Mouse (Mus musculus): Measurements from ENCODE around the gene Elp4.

The Elp4 gene

DNA sequence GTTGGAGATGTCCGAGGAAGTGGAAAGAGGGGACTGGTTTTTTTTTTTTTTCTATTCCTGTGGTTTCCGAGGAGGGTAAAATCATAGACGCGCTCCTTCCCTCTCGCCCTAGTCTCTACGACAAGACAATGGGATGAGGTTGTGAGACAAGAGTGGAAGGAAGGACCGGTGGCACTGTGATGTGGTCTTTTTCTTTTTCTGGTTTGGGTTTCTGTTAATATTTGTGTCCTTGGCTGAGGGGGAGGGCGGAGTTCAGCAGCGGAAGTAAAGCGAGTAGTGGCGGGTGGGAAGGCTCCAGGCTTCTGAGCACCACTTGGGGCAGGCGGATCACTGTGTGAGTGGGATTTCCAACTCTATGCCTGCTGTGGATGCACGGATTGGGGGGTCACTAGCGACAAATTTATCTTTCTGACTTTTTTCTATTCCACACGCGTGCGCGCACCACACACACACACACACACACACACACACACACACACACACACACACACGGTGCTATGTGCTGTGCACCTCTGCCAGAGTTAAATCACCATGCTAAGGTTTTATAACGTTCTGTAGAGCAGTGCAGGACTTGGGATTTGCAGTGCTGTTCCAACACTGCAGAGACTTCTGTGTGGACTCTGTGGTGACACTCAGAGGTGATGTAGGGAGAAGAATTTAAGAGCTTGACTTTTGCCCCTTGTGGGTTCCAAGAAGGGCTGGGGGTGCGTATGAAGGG lies 221.6 kb downstream of the Elp4 start:
- in situ Hi-C loops (cut with MboI, MseI), result no loop called here

DNA sequence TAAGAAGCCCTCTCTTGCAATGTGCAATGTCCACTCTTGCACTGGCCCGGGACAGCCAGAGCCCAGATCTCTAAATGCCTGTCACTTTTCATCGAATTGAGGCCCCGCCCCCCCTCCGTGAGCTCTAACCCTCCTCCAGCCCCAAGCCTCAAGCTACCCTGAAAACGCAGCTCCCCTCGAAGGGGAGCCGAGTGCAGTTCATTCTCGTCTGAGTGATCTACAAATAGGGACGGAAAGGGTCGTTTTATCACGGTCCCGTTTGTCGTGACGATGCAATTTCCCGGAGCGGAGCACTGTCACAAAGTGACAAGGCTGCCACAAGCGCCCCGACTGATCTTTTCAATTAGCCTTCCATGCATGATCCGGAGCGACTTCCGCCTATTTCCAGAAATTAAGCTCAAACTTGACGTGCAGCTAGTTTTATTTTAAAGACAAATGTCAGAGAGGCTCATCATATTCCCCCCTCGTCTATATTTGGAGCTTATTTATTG lies 222.3 kb downstream of the Elp4 start:
- in situ Hi-C loops (cut with MboI, MseI), result no loop called here

DNA sequence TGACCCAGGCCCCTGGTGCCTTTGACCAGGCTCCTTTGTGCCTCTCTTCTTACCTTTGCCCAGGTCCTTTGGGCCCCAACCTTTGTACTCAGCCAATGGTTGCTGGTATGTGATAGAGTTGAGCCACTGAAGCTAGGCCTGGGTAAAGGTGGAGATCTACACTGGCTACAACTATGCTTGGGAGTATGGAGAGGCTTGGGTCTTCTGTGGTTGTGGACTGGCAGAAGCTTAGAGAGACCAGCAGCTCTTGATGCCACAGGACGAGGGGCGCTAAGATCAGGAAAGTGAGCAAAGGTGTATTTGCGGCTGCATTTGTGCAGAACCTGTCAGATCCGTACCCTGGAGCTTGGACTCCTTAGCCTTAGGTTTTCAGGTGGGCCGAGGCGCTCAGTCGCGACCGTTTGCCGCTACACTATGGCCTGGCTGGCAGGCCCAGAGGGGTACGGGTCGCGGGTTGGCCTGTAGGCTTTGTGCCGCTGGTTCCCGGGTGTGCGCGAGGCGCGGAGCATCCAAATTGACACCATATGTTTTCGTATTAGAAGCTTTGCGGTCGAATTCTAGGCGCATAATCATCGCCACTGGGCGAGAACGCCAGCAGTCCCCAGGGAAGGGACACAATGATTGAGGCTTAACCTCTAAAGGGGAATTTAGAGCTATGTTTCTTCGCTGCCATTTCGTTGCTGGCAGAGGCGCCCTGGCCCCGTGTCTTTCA lies 223.2 kb downstream of the Elp4 start:
- in situ Hi-C loops (cut with MboI, MseI), result no loop called here

DNA sequence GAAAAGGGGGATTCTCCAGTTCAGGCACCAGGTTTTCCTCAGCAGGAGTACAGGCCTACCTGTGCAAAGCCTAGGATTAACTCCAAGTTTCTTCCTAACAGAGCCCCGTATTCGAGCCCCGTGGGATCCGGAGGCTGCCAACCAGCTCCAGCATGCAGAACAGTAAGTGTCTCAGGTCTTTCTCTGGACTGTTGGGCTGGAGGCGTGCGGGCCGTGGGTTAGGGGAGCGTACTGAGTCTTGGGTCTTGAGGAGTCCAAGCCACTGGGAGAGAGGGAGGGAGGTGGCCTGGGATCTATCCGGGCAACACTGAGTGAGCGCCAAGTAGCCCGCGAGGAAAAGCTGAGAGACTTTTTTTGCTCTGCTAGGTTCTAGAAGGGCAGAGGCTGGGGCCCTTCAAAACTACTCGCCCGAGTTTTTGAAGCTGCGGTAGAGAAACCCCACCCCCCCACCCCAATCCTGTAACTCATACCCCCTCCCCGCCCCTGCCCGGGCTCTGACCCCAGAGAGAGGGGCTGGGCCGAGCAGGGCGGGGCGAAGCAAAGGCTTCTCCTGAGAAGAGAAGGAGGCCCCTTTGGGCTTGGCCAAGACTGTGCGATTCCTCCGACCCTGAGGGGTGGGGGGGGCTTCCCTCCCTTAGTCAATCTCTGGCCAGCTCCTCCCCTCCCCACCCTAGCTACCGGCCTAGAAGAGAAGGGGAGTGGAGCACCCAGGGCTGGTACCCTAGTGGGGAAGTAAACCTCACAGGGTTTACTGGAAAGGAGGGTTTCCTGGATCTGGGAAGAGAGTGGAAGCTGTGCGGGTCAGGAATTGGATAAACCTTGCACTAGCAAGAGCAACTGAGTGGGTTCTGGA lies 224.0 kb downstream of the Elp4 start:
- in situ Hi-C loops (cut with MboI, MseI), result no loop called here

DNA sequence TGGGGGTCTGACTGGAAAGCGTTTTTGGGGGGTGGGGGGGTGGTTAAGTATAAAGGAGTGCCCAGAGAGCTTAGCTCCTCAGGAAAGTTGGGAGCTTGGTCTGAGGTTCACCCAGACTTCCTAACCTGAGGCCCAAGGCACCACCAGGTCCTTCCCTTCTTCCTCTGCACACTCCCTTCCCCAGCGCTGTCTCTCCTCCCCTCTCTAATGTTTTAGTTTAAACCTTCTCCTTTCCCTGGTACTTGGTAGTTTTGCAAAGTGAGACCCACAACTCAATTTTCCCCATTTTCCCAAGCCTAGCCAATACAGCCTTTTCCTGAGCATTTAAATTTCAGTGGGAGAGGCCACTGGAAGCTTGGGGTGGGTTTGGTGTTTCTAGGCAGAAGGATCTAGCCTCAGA lies 225.0 kb downstream of the Elp4 start:
- in situ Hi-C loops (cut with MboI, MseI), result no loop called here

DNA sequence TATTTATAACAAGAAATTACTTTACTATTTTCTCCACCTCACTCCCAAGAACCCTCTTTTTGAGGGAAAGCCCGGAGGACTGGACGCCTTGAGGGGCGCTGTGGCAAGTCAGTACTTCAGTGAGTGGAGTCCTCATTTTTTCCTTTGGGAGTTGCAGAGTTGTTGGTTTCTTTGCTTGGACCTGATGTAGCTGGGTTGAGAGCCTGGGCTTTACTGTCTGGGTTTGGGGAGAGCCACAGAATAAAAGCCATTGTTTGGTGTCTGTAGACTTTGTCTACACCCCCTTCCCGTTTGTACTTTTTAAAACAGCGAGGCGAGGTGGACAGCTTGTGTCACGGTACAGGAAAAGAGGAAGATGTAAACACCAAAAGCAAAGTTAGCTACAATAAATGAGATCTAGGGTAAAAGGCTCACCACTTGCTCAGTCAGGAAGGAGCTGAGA lies 225.5 kb downstream of the Elp4 start:
- in situ Hi-C loops (cut with MboI, MseI), result no loop called here

DNA sequence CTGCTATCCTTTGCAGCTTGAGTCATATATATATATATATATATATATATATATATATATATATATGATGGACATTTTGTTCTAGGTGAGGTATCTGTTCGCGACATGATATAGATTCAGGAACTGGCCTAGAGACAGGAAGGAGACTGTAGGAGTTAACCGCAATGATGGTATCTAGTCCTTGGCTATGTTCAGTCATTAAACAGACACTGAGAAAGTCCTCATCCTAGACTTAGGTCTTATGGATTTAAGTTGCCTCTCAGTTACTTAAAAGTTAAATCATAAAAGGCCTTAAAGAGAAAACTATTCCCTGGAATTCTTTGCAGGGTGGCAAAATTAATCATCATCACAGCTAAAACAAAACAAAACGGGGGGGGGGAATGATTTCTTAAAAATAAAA lies 226.1 kb downstream of the Elp4 start:
- in situ Hi-C loops (cut with MboI, MseI), result no loop called here

DNA sequence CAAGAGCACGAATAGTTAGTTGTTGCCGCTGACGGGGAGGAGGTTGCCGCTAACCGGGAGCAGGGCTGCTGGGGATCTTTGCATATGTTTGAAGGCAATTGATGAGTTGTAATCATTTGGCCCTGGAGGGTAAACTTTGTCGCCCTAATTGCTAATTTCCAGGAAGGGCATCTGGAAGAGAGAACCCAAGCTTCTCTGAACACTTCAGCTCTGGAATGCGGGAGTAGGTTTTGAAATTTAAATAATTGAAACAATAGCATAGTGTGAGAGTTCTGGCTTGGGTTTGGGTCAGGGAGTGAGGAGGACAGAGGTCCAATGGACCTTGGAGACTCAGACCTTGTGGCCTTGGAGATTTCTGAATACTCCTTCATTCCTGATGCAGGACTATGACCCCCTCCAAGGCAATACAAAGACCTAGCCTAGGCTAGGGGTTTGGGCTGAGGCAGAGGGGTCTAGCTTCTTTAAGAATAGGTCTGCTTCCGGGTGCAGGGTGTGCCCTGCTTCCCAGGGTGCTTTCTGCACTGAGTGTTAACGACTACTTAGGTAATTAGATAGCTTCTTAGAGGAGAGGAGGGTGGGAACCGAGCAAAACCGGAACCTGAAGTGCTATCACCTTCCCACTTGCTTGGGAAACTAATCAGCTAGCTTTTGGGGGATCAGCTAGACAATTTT lies 226.8 kb downstream of the Elp4 start:
- in situ Hi-C loops (cut with MboI, MseI), result no loop called here

DNA sequence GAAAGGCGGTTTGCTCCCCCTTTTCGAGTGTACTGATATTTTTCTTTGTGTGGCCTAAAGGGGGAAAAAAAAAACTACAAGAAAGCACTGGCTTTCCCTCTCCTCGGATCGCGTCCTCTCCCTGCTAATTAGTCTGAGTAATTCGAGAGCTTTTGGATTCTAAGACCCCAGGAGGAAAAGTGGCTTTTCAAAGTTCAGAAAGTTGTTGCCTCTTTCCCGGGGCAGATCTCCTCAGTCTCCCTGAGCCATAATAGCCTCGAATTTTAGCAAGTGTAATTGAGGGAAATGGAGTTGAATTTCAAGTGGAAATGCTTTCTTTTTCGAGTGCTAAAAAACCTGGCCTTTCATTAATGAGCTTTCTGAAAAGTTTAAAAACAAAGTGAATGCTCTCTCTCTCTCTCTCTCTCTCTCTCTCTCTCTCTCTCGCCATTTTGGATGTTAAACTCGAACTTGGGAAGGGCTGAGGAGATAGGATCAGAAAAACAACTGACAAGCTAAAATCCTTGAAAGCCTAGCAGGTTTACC lies 227.4 kb downstream of the Elp4 start:
- in situ Hi-C loops (cut with MboI, MseI), result no loop called here

DNA sequence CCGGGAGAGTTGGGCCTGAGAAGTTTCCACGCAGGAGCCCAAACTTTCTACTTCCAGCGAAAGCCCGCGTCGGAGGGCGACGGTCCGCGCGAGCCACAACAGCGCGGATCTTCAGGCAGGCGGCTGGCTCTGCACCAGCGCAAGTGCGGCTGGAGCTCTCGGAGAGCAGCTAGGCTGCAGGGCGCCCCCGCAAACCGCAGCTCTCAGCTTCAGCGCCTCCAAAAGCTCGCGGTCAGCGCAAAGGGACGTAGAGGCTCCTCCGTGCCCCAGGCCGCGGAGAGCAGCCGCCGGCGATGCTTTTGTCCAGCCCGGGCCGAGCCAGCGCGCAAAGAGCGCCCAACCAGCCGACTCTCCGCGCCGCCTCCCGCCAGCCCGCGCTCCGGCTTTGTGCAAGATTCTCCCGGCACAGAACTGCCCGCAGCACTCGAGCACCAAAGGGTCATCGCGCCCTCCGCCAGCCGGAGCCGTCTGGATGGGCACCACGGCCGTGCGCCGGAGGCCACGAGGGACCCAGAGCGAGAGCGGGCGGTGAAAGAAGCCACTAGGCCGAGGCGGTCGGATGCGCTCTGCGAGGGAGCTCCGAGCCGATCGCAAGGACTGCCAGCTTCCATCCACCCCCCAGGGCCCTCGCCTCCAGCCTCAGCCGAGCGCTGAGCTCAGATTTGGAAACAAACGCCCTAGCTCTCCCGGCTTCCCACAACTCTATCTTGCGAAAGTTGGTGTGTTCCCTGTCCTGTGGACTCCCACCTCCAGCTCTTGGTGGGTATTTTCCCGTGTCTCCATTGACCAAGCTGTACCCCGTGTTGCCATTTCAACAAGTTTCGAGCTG lies 228.1 kb downstream of the Elp4 start:
- in situ Hi-C loops (cut with MboI, MseI), result no loop called here

DNA sequence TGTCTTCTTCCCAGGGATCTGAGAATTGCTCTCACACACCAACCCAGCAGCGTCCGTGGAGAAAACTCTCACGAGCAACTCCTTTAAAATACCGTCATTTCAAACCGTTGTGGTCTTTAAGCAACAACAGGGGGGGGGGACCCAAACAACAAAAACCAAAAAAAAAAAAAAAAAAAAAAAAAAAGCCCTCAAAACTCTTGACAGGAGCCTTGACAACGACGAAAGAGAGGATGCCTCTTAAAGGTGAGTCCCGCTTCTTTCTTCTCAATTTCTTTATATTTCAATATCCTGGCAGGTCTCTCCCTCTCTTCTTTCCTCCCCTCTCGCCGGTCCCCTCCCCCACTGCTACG lies 228.7 kb downstream of the Elp4 start:
- in situ Hi-C loops (cut with MboI, MseI), result no loop called here

DNA sequence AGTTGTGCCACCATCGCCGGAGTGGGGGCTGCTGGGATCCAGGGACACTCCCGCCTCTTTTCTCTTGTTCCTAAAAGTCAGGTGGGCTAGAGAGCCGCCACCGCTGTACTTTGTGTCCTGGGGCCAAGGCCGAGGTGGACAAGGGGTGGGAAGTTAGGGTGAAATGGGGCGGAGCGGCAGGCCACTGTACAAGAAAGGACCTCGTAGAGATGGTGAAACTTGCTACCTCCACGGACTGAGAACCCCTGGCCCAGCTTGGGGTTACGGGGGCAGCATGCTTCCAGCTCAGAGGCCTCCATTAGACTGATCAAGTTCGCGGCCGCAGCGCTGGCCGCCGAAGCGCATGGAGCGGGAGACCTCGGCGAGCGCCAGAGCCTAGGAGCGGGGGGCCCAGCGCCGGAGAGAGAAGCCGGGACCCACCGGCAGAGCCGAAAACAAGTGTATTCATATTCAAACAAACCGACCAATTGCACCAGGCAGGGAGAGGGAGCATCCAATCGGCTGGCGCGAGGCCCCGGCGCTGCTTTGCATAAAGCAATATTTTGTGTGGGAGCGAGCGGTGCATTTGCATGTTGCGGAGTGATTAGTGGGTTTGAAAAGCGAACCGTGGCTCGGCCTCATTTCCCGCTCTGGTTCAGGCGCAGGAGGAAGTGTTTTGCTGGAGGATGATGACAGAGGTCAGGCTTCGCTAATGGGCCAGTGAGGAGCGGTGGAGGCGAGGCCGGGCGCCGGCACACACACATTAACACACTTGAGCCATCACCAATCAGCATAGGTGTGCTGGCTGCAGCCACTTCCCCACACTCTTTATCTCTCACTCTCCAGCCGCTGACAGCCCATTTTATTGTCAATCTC lies 229.3 kb downstream of the Elp4 start:
- in situ Hi-C loops (cut with MboI, MseI), result no loop called here

DNA sequence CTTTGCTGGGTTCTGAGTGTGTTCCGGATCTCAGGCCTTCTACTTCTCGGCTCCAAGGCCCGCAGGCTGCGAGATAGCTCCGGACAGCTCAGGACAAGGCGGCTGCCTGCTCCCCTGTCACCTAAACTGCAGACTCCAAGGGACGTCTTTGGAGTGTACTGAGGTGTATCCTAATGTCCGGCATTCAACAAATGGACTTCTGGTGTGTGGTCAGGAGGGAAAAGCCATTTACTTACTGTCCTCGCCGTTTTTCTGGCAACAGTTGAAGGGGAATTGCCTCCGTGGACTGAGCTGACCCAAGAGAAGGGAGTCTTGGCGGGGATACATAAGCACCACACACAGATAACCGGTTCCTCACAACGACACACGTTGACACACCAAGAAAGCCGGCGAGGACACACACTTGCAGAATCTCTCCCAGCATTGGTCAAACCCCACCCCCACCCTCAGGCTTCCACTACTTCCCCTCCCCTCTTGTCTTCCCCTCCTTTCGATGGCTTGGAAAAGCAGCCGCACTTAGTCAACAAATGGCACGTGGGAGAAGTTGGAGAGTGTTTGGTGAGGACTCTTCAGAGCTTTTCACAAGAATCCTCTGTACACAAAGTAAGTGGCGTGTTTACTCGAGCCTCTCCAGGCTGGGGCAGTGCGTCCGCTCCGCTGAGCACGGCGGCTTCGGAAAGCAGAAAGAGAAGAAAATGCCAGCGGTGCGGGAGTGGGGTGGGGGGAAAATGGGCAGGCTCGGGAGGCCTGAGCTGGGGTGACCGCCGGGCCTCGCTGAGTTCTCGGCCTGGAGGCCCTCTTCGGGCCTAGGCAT lies 230.1 kb downstream of the Elp4 start:
- in situ Hi-C loops (cut with MboI, MseI), result no loop called here

DNA sequence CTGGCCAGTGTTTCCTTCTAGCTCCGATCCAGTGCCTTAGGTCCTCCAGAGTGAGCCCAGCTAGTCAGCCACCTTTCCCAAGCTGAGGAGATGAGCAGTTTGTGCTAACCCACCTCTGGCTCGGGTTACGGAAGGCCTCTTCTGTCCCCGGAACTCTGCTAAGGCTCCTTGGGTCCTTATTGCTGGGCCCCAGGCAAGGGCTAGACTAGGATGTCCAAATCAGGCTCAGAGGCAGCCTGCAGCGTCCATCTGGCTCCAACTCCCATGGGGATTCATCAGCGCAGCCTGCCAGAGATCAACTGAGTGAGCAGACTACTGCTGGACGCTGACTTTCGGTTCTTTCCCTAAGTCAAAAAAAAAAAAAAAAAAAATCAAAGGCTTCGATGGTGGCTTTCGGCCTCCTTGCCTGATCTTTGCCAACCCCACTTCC lies 230.7 kb downstream of the Elp4 start:
- in situ Hi-C loops (cut with MboI, MseI), result no loop called here

DNA sequence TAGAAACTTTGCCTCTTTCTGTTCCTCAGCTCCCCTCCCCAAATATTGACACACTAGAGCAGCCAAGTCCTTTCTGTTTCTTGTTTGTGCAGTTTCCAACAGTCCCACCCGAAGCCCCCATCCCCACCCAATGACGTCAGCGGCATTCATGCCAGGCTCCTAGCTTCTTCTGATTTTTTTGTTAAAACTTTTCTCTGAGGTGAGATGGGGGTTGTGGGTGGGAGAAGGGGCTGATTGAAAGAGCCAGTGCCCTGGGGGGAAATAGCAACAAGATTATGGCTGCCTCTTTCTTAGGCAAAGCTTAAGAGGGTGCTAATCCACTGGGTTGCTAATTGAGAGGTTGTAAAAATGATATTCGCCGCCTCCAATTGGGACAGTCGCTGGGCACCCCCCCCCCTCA lies 231.3 kb downstream of the Elp4 start:
- in situ Hi-C loops (cut with MboI, MseI), result no loop called here

DNA sequence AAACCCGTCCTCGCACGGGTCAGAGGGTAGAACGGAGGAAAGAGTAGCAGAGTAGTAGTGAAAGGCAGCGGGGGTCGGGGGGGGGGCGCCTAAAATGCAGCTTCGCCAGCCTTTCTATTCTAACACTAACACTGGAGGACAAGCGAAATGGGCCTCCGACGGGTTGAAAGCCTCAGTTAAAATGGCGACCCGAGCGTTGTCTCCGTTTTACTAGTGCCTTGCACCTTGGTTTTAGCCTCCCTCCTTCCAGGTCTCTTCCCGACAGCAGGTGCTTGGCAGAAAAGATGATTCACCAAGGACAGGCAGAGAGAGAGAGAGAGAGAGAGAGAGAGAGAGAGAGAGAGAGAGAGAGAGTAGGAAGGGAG lies 231.8 kb downstream of the Elp4 start:
- in situ Hi-C loops (cut with MboI, MseI), result no loop called here

DNA sequence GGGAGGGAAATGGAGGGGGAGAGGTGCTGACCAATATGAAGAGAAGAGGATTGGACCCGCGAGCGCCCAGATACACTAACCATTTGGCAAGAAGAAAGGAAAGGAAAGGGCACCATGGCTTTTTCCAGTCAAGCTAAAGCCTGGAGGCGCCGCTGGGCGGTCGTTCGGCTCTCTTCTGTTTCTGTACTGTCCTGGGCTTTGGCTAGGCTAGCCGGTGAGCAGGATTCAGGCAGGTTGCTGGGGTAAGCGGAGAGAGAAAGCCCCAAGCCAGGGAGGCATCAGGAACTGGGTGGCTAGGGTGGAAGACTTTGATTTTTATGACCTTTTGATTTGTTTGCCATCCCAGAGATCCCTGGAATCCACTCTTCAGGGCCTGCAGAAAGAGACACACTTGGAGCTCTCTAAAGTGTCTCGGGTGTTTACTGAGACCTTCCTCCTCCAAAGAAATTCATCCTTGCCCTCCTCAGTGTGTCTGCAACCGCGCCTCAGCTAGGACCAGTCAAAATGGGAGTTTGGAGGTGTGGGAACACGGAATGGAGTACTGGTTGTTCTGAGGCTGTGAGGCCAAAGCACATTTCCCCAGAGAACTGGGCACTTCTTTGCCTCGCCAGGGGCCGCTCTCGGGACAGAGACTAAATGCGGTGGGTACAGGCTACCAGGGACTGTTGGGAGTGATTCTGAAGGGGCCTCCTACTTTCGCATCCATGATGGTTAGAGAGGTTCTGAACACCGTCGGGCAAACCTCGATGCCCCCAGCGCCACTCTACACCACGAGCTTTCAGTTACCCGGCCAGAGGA lies 232.4 kb downstream of the Elp4 start:
- in situ Hi-C loops (cut with MboI, MseI), result no loop called here

Measured in regulatory T cell (primary cell).